Mouse (Mus musculus): Measurements from ENCODE around the gene Zdhhc19. TPM values are rescaled to one million over a fixed set of nuclear protein-coding genes. Genes with fewer than 3 reads are reported as not detected.
"Not testable (repeated sequence)": the region's sequence is repeated elsewhere in the genome, so short reads cannot be mapped to it uniquely, and the experiment has no call there.

The Zdhhc19 gene
- total RNA-seq, 2 experiments from 2014 or later = not detected

DNA sequence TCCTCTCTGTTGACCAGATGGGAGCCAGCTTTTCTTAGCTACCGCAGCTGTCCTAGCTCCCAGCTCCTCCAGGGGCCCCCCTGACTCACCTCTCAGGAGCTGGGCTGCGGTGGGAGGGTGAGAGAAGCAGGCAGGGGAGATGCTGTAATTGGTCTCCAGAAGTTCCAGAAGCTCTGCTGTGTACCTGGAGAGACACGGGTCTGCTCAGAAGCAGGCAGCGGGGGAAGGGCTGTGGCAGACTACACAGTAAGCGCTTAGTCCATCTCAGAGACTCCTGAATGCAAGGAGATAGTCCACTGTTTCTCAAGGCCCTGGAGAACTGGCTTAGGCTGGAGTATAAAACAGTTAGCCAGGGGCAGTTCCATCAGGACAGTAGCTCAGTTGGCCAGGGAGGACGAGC is 10.0 kb upstream of the Zdhhc19 start:
- DNase-seq (ENCODE audit: low spot score in 2 of 2) = no peak

DNA sequence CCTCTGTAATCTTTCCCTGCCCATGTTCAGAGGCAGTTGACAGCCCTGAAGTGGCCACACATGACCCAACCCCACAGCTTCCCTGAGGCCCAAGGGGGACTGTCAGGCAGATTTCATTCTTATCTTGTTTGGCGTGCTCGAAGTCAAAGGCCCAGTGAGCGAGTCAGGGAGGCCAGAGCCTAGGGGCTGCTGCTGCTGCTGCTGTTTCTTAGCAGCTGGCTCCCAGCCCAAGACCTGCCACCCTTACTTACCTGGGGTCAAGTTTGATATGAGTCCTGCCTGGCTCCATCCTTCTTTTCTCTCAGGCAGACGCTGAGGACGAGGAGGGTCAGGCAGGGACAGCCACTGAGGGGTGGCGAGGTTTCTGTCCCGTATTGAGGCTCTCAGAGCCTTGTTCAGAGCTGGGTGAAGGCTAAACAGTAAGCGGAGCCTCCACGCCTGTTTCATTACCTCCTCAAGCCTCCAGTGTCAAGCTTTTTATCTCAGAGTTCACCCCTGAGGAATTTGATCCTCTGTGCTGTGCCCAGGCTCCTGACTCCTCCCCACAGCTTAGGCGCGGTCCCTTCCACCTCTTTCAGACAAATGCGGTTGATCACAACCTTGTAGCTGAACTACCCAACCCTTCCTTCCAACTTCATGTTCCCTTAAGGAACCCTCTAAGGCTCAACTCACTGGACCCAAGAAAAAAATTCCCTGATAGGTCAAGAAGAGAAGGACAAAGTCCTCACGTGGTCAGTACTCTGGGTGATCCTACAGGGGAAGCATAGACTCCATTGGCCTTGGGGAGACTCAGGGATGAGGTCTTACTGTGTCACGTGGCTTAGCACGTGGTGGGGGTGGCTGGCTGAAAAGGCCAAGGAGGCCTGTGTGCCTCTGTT is 8.6 kb upstream of the Zdhhc19 start, which contains the start of gene Slc51a:
Gene Slc51a (minus strand): TSS at position 646 of the 878 bp plus-strand sequence.
- no peak for DNase-seq (ENCODE audit: low spot score in 2 of 2)

DNA sequence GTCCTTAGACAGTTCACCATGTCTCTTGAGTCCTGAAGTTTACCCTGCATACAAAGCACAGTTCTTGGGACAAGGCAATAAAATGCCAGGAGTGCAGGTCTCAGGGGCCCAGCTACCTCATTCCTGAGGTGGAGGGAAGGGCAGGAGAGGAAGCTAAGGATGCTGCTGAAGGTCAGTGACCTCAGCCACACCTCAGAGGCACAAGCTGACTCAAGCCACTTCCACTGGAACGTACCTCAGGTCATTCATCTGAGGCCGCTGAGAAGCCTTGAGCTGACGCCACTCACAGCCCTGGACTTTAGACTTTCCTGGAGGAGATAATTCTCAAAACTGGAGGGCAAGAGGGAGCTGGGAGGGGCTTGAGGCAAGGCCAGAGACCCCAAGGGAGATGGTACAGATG is 7.1 kb upstream of the Zdhhc19 start:
- DNase-seq (ENCODE audit: low spot score in 2 of 2) = no peak

DNA sequence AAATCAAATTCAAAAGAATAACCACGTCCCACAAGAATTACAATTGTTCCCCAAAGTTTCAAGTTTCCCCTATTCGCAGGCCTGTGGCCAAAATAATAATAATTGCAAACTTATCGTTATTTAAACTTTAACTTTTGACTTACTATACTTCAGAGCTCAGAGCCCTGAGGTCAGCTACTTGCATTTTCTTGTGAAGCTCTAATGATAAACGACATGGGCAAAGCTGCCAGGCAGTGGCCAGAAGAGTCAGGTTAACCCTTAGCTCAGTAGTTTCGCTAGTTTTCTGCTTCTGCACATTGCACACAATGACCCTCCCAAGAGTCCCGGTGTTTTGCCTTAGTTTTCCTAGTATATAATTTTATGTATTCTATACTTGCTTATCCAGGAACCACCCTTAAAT is 1.7 kb upstream of the Zdhhc19 start:
- DNase-seq (ENCODE audit: low spot score in 2 of 2) = not testable (repeated sequence)

GRCm38 (mm10) chr16:32498996-32499395 is 2.9 kb downstream of the Zdhhc19 start:
- no peak for DNase-seq (ENCODE audit: low spot score in 2 of 2)

GRCm38 (mm10) chr16:32499430-32500037 is 3.5 kb downstream of the Zdhhc19 start:
- DNase-seq (ENCODE audit: low spot score in 2 of 2) = peak; percentile 73 to 86

GRCm38 (mm10) chr16:32501459-32501858 is 5.4 kb downstream of the Zdhhc19 start:
- no peak for DNase-seq (ENCODE audit: low spot score in 2 of 2)

GRCm38 (mm10) chr16:32502621-32503335 is 6.7 kb downstream of the Zdhhc19 start:
- DNase-seq (ENCODE audit: low spot score in 2 of 2) = no peak

DNA sequence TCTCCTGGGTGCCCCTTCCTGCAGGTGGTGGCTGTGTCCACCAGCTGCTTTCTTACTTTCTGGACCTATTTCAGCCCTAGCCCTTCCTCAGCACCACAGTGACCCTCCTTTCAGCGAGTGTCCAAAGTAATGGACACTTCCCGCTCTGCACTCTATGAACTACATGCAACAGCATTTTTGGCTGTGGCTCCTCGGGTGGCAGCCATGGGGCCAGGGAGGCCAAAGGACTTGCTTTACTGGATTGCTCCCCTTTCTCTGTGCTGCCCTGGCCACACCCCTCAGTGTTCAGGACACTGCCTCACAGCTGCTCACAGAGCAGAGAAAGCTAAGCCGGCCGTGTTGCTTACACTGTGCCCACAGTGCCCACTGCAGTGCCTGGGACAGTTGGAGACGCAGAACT is 7.6 kb downstream of the Zdhhc19 start:
- DNase-seq (ENCODE audit: low spot score in 2 of 2) = no peak

DNA sequence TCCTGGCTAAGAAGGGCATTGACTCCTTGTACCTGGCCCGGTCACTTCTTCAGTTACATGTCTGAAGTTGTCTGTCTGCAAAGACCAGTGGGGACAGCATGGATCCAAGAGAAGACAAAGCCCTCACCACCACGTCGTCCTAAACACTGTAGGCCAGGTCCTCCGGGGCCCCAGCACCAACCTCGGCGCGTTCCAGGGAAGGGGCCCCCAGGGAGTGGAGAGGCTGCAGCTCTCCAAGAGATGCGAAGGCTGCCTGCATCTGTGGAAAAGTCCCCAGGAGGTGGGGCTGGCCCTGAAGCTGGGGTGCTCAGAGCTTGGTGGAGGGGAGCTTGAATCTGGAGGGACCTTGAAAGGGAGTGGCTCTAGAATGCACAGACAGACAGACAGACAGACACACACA is 10.2 kb downstream of the Zdhhc19 start:
- no peak for DNase-seq (ENCODE audit: low spot score in 2 of 2)

DNA sequence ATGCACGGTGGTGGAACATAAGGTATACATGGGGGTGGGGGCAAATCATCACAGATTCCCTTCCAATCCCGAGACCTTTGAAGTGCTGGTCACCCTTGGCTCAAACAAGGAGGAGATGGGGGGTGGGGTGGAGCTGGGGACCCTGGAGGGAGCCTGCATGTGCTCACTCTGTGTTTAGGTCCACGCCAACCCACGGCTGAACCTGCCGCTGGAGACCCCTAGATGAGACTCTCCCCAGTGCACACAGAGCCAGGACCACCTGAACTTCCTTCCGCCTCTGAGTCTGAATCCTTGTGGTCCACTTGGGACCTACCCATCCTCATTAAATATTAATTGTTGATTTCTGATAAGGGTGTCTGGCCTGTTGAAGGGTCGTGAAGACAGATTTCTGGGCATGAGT is 10.8 kb downstream of the Zdhhc19 start:
- DNase-seq (ENCODE audit: low spot score in 2 of 2) = no peak

- DNase-seq (ENCODE audit: low spot score in 2 of 2) = peak in 1 of 2 experiments; percentile 40
Measured at GRCm38 (mm10) chr16:32507407-32507806, 11.3 kb downstream of the Zdhhc19 start.

GRCm38 (mm10) chr16:32508035-32508434 is 12.0 kb downstream of the Zdhhc19 start:
- no peak for DNase-seq (ENCODE audit: low spot score in 2 of 2)

- no peak for DNase-seq (ENCODE audit: low spot score in 2 of 2)
Measured at GRCm38 (mm10) chr16:32508506-32509065, 12.5 kb downstream of the Zdhhc19 start.

DNA sequence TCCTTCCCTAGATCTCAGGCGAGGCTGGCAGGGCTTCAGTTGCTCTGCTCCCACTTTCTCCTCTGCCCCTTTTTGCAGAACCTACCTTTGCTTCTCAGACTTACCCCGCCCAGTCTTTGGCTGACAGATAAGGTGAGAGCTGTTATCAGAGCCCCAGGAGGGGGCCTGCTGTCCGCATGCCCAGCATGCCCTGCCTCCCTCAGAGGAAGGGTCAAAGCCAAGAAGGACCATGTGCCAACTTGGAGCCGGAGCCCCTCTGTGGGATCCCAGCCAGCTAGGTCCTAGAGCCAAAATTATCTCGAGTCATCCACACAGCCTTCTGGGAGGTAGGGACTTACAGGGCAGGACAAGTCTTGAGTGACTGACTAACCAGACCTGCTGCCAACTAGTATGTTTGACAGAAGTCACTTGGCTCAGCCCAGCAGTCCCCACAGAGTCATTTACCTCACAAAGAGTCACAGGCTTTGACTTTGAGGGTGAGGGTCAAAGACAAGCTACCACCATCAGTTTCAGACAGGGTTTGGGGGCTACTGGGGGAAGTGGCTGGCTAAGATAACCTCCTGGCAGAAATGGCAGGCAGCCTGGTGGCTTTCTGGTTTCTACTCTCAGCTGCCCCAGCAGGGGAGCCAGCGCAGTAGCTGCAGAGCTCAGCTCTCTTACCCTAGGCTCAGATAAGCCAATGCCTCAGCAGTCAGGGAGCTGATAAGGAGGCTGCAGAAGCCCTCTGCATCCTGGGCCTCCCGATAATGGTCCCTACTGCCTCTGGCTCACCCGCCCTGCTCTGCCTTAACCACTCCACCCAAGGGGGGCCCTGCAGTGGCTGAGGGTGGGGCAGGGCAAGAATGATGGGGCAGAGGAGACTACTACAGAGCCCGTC is 13.2 kb downstream of the Zdhhc19 start:
- no peak for DNase-seq (ENCODE audit: low spot score in 2 of 2)

DNA sequence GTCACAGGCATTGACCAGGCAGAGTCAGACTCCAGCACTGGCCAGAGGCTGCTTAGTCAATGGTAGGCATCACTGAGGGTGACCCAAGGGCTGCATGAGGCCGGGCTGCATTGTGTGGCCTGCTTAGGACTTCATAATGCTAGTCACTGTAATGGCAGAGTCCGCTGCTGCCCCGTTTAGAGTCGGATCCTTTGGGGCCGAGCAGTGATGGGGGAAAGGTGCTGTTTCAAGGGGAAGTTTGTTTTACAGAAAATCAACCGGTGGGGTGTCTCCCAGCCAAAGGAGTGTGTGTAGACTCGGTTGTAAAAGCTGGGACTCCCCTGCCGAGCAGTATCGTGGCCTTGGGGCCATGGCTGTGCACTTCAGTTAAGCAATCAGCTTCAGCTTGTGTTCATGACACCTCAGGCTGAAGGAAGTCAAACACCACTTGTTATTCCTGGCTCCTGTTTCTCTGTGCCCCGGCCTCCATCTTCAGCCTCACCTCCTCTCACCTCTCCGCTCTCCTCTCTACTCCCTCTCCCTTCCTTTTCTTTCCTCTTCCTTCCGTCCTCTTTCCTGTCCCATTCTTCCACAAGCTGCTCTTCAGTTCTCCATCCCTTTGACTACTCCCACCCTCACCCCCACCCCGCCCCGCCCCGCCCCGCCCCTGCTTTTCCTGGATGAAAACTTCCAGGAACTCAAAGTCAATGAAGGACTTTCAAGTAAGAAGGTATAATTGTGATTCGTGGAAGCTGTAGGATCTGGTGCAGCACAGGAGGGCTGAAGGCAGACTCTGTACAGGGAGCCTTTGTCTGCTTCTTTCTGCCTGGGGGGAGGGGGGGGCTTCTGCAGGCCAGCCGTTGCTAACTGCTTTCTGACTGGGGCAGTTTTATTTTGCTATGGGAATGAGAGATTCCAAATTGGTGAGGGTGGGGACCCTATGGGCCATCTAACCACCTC is 14.6 kb downstream of the Zdhhc19 start:
- DNase-seq (ENCODE audit: low spot score in 2 of 2) = no peak

- no peak for DNase-seq (ENCODE audit: low spot score in 2 of 2)
Measured at GRCm38 (mm10) chr16:32511338-32511734, 15.3 kb downstream of the Zdhhc19 start.

DNA sequence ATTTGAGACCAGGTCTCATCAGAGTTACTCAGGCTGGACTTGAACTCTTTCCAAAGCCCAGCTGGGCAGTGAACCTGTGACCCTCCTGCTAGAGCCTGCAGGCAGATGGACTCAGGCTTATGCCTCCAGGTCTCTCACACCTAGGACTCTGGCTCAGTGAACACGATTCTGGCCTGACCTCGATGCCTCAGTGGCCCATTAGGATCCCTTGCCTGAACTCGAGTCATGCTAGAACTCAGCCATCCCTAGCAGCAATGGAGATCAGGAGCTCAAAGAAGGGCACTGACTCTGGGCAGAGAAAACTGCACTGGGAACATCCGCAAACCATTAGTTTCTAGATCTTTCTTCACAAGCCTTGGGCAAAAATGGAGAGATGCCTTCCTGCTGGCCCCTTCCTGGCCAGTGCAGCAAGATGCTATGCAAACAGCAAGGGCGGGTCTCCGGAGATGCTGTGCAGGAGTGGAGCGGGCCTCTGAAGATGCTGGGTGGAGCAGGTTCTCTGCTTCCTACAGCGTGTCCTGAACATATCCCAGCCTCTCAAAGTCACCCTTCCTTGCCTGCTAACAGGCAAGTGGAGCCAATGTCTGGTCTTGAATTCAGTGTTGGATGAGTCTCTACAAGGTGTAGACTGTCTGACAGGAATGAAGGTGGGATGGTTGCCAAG is 15.9 kb downstream of the Zdhhc19 start:
- DNase-seq (ENCODE audit: low spot score in 2 of 2) = no peak

DNA sequence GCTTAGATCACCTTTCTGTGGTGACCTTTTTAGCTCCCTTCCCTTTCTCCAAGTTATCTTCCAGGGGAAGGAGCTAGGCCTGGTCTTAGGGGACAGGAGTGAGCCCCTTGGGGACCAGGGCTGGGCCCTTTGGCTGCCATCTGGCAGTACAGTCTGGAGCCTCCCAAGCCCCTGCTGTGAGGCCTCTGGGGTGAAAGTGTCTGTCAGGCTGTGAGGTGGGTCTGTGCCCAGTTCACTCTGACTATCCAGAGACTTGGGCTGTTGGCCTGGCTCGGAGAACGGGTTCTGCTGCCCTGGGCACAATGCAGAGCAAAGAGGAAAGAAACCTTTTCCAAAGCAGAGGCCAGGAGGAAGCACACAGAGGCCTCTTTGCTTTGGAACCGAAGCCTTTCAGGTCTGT is 16.9 kb downstream of the Zdhhc19 start:
- DNase-seq (ENCODE audit: low spot score in 2 of 2) = no peak
